Mouse (Mus musculus): ENCODE measurements at regions not wholly inside any gene's neighbourhood (a gene's known extent, or its start where the extent isn't known, plus 50 kb on each side); places are given as distances from the start of the nearest gene placed in this dataset.

DNA sequence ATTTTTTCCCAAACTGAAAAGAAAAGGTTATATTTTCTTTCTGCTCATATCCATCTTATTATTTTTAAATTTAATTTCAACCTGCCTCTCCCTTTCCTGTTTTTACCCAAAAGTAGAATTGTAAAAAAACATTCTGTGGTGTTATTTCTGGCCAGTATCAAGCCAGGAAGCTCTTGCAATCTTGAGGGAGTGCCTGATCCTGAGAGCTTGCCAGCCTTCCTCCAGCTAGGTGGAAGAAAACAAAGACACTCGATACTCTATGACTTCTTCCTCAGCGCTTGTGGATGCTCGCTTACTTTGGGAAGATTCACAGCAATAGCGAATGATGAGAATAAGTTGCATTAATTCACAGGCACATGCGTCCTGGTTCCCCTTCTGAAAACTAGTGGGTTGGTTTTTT is 73.4 kb downstream of the Atp6v1g3 start:
- TF ChIP-seq CTCF (conservative IDR thresholded peaks at IDR 0.05; ENCODE audit: insufficient read depth, insufficient read length, low read depth, low read length) (no peak), POLR2A (IDR thresholded peaks at IDR 0.05; ENCODE audit: low read depth, low read length) (no peak)

All from kidney, adult 2 months (tissue).